In the genomic region with DNA sequence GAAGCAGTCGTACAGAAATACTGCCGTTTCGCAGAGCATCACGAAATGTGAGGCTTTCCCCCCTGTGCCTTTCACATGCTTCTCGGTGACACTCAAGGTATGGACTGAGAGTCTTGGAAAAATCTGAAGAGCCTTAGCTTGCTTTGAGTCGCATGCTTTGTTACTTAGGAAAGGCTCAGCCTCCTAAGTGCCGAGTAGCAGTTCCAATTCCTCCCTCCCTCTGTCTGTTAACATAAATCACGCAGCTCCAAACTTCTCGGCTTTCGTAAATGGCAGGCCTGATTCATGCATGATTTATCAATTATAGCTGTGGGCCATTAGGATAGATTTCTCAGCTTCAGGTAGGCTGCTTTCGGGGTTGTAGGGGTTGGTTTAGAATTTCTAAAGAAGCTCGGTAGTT, we compare ENCODE assay signal across 30 mouse cellular contexts.
A peak's percentile ranks its signal among the peaks of the same experiment; 100 is the strongest.
DNase-seq lines count a peak whose midpoint lies in the region; ATAC-seq and TF ChIP-seq lines count a peak whose summit lies in the region.
"Had no signal": no experiment of that assay in that cellular context is flagged by ENCODE, and none has a peak within 500 bp of the region (broad histone marks: within the 10 kb centered on the region; RNA-seq: fewer than 3 reads in every experiment).

No protein-coding gene starts in this region.

- DNase-seq in forebrain, postnatal 0 days = peak; percentile 5
- no peak for DNase-seq in forebrain, embryonic 14.5 days (ENCODE audit: low spot score)
- no peak for DNase-seq in kidney, adult 8-10 months
- DNase-seq in brain, adult 2 months (ENCODE audit: low read depth, low spot score) = peak; percentile 12
- peak; percentile 23 for DNase-seq in gonadal fat pad, adult 2 months (ENCODE audit: low read depth)
- no peak for DNase-seq in neural tube, embryonic 10.5 days (ENCODE audit: extremely low spot score, low spot score)
- DNase-seq: adrenal gland, postnatal 25 days; cerebellum, adult 18-20 months; cerebellum, postnatal 10 days; heart, adult 2 months; heart, postnatal 4 days; kidney, postnatal 25 days; lung, postnatal 36 days; right cerebral cortex, adult 18-20 months; thymus, adult 2 months; thymus, postnatal 36 days had no signal

- H3K27ac ChIP-seq in forebrain, postnatal 0 days (ENCODE audit: low read depth, low read length) = no peak overlapping the region
- H3K27ac ChIP-seq in forebrain, embryonic 14.5 days (ENCODE audit: low read depth, low read length) = no peak overlapping the region
- H3K27ac ChIP-seq in kidney, embryonic 16.5 days (ENCODE audit: low read length) = no peak overlapping the region
- H3K27ac ChIP-seq: forebrain, embryonic 10.5 days; heart, adult 2 months; hindbrain, embryonic 13.5 days; limb, embryonic 12.5 days; liver, embryonic 15.5 days; lung, embryonic 15.5 days; midbrain, embryonic 13.5 days; neural tube, embryonic 15.5 days; stomach, postnatal 0 days had no signal

- H3K9me3 ChIP-seq in forebrain, postnatal 0 days (ENCODE audit: low read length) = 0 out of 2 replicates have a peak, but pooled peaks cover 6% of the 10 kb centered on the region
- H3K9me3 ChIP-seq in forebrain, embryonic 14.5 days (replicated peaks; ENCODE audit: control insufficient read depth, low read length) = no peaks in the 10 kb centered on the region
- no peaks in the 10 kb centered on the region; the same call in 1 of the 2 replicates for H3K9me3 ChIP-seq in kidney, embryonic 16.5 days (ENCODE audit: low read length)
- H3K9me3 ChIP-seq: forebrain, embryonic 10.5 days; heart, embryonic 12.5 days; hindbrain, embryonic 13.5 days; limb, embryonic 12.5 days; liver, embryonic 15.5 days; lung, embryonic 15.5 days; midbrain, embryonic 13.5 days; neural tube, embryonic 15.5 days had no signal

- H3K4me3 ChIP-seq in forebrain, postnatal 0 days (ENCODE audit: low read depth, low read length) = no peak overlapping the region
- H3K4me3 ChIP-seq in forebrain, embryonic 14.5 days (ENCODE audit: low read depth, low read length) = no peak overlapping the region
- no peak overlapping the region for H3K4me3 ChIP-seq in kidney, embryonic 16.5 days (ENCODE audit: low read length)
- H3K4me3 ChIP-seq: forebrain, embryonic 10.5 days; heart, adult 2 months; heart, embryonic 12.5 days; hindbrain, embryonic 13.5 days; limb, embryonic 12.5 days; liver, embryonic 15.5 days; lung, embryonic 15.5 days; megakaryocyte, embryonic 14.5 days; midbrain, embryonic 13.5 days; neural tube, embryonic 15.5 days had no signal

- no peak overlapping the region for H3K4me2 ChIP-seq in forebrain, postnatal 0 days (ENCODE audit: low read depth)
- H3K4me2 ChIP-seq in forebrain, embryonic 14.5 days (ENCODE audit: low read length) = no peak overlapping the region
- peak overlapping the region; percentile 28 for H3K4me2 ChIP-seq in kidney, embryonic 16.5 days (replicated peaks; ENCODE audit: low read depth, low read length)
- H3K4me2 ChIP-seq: heart, embryonic 12.5 days; hindbrain, embryonic 13.5 days; limb, embryonic 12.5 days; liver, embryonic 15.5 days; lung, embryonic 15.5 days; midbrain, embryonic 13.5 days; neural tube, embryonic 15.5 days had no signal

- H3K4me1 ChIP-seq in forebrain, postnatal 0 days (ENCODE audit: insufficient read depth) = no peaks in the 10 kb centered on the region
- no peaks in the 10 kb centered on the region for H3K4me1 ChIP-seq in forebrain, embryonic 14.5 days (ENCODE audit: control insufficient read depth, insufficient read depth, low read length)
- peaks cover 13% of the 10 kb centered on the region for H3K4me1 ChIP-seq in kidney, embryonic 16.5 days (ENCODE audit: insufficient read depth, low read length)
- H3K4me1 ChIP-seq: forebrain, embryonic 10.5 days; hindbrain, embryonic 13.5 days; liver, embryonic 15.5 days; midbrain, embryonic 13.5 days; neural tube, embryonic 15.5 days had no signal

- no peaks in the 10 kb centered on the region for H3K27me3 ChIP-seq in forebrain, postnatal 0 days (ENCODE audit: insufficient read depth, low read length)
- H3K27me3 ChIP-seq in forebrain, embryonic 14.5 days (replicated peaks; ENCODE audit: control insufficient read depth, insufficient read depth, low read length) = no peaks in the 10 kb centered on the region
- H3K27me3 ChIP-seq in kidney, embryonic 16.5 days (ENCODE audit: insufficient read depth, low read length) = no peaks in the 10 kb centered on the region
- H3K27me3 ChIP-seq: heart, embryonic 12.5 days; hindbrain, embryonic 13.5 days; limb, embryonic 12.5 days; liver, embryonic 15.5 days; lung, embryonic 15.5 days; midbrain, embryonic 13.5 days; neural tube, embryonic 15.5 days had no signal

- TF ChIP-seq CTCF in forebrain, postnatal 0 days (IDR thresholded peaks at IDR 0.05; ENCODE audit: low read depth) = no peak

- WGBS in forebrain, postnatal 0 days = 65% methylated on average over 12 of the region's 12 CpGs
- WGBS in forebrain, embryonic 14.5 days = 70% methylated on average over 12 of the region's 12 CpGs
- 28% methylated on average over 12 of the region's 12 CpGs for WGBS in kidney, embryonic 16.5 days

- no peak for ATAC-seq in forebrain, postnatal 0 days
- no peak for ATAC-seq in forebrain, embryonic 14.5 days
- peak; percentile 54; the same call in 1 of the 2 replicates for ATAC-seq in kidney, embryonic 16.5 days (ENCODE audit: low FRiP score, low TSS enrichment)
- ATAC-seq: activated CD4-positive, CD25-positive, alpha-beta regulatory T cell, adult 4 months; forebrain, embryonic 16.5 days; intestine, embryonic 16.5 days; midbrain, embryonic 13.5 days had no signal

- H3K9ac ChIP-seq in forebrain, postnatal 0 days = no peak overlapping the region
- no peak overlapping the region for H3K9ac ChIP-seq in forebrain, embryonic 14.5 days (ENCODE audit: low read length)
- no peak overlapping the region for H3K9ac ChIP-seq in kidney, embryonic 16.5 days (replicated peaks; ENCODE audit: low read length)
- H3K9ac ChIP-seq: heart, embryonic 12.5 days; hindbrain, embryonic 13.5 days; limb, embryonic 12.5 days; liver, embryonic 15.5 days; lung, embryonic 15.5 days; midbrain, embryonic 13.5 days; neural tube, embryonic 15.5 days had no signal

- no peaks in the 10 kb centered on the region for H3K36me3 ChIP-seq in forebrain, postnatal 0 days (ENCODE audit: insufficient read depth)
- 0 out of 2 replicates have a peak, but pooled peaks cover 3% of the 10 kb centered on the region for H3K36me3 ChIP-seq in forebrain, embryonic 14.5 days (ENCODE audit: control insufficient read depth, insufficient read depth, low read length)
- no peaks in the 10 kb centered on the region for H3K36me3 ChIP-seq in kidney, embryonic 16.5 days (ENCODE audit: insufficient read depth, low read length)
- H3K36me3 ChIP-seq: forebrain, embryonic 10.5 days; hindbrain, embryonic 13.5 days; liver, embryonic 15.5 days; midbrain, embryonic 13.5 days; neural tube, embryonic 15.5 days had no signal

Comparison
In these comparisons a context has a peak if more than half of its experiments do, and no peak if none do; other contexts are left out.
1. DNase-seq: peak in forebrain, postnatal 0 days (single experiment), brain, adult 2 months (single experiment) and gonadal fat pad, adult 2 months (single experiment); none in forebrain, embryonic 14.5 days (single experiment), kidney, adult 8-10 months (0 of 2) and neural tube, embryonic 10.5 days (single experiment).